Mouse (Mus musculus) monocyte, adult 2 months (primary cell): Measurements from ENCODE around the gene AI464131.
A peak's percentile ranks its signal among the peaks of the same experiment; 100 is the strongest.
"Not testable (repeated sequence)": the region's sequence is repeated elsewhere in the genome, so short reads cannot be mapped to it uniquely, and the experiment has no call there.

ENCODE experiments used
- DNase-seq, 2 experiments: peaks; one replicate each; pipeline ENCODE4 v3.0.0; 2022; ENCODE audit warnings: low spot score in 2 of 2, low read depth in 1 of 2

AI464131 gene

DNA sequence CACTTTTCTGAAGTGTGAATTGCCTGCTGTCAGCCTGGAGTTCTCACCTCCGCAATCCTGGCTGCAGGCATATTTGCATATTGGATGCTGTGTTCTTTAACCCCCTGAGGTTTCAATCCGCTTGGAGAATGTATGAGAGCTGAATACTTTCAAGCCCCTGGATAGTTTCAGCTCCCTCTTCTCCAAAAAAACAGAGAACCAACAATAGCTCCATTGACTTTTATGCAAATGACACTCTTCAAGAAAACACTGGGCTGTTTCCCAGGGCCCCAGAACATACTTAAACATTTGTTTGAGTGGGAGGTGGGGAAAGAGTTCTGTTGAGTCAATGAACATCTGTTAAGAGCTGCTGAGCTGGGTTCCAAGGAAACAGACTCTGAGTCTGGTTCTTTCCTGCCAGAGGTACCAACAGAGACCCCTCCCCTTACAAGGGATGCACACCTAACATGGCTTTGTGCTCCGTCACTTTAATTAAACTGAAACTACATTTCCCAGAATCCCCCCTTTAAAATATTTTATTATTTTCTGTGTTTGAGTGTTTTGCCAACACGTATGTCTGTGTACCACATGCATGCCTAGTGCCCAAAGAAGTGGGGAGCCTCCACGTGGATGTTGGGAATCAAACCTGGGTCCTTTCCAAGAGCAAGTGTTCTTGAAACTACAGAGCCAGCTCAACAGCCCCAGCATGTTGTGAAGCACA lies 32.0 kb downstream of the AI464131 start:
- no peak for DNase-seq

DNA sequence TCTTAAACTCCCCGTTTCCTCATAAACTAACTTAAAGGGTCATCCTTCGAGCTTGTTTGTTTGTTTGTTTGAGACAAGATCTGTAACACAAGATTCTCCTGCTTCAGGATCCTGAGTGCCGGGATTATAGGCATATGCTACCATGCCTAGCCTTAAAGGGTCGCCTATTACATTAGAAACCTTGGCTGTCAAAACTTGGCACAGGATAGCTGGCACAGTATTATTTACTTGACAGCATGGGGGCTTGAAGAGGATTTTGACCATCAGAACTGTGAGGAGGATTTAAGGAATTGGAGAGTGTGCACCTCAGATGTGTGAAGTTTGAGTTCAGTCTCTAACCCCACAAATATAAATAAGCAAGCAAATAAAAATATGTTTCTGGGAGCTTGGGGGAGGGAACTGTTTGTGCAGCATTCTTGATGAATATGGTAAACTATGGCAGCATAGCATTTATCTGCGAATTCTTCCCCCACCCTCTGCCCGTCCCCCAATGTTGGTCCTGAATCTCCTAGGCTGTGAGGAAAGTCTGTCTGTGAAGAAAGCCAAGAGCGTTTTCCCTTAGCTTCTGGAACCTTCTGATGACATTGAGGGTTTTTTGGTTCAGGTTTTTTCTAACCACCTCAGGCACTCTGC lies 32.7 kb downstream of the AI464131 start:
- DNase-seq, result no peak

DNA sequence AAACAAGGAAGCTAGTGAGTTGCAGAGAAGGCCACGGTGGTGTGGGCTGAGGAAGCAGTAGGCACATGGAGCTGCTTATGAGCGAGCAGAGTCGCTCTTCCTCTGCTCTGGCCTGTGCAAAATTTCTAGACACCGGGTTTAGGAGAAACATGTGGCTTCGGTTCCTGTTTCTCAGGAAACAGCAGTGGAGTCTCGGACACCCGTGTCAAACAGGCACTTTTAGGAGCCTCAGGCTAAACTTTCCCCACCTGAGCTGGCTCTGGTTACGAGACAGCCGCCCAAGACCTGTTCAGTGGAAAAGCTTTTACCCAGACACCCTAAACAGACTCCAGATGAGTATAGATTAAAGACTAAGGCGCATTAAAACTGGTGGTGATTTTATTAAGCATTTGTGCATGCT lies 33.7 kb downstream of the AI464131 start:
- no peak for DNase-seq

DNA sequence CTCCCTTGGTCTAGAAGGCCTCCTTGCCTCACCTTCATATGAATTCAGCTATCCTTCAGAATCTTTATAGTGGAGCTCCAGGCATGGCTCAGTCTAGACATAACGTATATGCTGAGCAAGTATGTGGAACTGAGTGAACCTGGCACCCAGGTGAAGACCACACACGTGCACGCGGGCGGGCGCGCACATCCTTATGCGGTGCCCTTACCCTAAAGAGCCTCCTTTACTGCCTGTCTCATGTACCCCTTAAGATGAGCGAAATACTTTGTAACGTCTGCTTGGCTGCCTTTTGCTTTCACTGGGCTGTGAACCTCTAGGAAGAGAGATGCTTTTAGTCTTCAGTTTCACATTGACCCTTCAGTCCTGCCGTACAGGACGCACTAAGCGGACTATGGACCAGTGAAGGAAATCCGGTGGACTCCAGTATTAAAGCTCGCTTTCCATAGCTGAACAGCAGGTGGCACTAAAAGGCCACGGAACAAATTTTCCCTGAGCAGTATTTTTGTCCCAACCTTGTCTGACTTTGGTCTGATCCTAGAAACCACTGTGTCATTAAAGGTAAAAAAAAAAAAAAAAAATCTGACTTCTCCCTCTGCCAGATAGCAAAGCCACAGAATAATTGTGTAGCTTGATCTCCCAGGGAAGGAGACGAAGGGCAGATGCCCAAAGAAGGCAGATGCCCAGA lies 34.3 kb downstream of the AI464131 start:
- DNase-seq, result peak; percentile 3 to 8

DNA sequence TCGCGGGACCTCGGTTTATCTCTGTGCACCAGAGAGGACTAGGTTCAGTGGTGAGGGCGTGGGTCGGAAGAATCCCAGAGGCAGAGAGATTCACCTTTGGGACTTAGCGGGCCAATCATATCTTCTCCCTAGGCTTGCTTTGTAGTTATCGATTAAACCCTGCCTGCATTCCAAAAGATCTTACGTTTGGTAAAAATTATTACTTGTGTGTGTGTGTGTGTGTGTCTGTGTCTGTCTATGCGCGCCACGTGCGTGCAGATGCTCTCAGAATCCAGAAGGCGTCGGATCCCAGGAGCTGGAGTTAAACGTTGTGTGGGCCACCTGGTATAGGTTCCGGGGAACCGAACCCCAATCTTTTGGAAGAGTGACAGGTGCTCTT lies 37.6 kb downstream of the AI464131 start:
- DNase-seq, result no peak

DNA sequence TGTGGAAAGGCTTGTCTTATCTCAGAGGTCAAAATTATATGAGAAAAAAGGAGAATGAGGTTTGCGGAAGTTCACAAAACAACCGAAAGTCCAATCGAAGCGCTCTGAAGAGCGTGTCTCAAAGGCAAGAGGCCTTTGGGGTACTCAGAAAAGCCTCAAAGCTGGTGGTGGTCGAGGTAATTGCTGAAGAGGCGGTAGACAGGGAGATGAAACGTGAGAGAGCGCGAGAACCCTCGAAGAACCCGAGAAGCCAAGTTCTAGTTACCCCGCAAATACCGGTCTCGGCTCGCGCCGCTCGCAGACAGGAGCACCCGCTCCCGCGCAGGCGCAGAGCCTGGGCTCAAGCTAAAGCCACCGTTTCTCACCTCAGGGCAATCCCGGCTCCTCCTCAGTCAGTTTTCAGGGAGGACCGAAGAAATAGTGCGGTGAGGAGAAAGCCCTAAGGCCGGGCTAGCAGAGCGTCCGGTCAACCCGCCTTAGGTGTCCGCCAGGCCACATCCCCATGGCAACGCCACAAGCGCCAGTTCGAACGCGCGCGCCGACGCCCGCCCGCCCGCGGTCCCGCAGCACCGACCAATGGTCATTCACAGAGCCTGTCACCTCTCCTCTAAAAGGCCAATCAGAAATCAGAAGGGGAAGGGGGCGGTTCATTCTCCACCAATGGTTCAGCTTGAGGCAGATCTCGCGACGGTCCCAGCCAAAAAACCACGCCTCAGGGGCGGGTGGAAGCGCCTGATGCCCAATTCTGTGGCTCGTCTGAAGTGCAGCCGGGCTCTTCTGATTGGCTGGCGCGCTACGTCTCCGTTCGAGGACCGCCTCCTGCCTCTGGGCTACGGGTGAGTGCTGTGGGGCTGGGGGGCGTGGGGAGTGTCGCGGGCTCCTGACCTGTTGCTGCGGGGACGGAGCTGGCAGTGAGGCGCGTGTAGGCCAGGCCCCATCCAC lies 38.3 kb downstream of the AI464131 start, which contains the start of the genes Kif24 and Nudt2:
TSS of gene Kif24 (minus strand) at position 543 of the 942 bp plus-strand sequence.
TSS of gene Nudt2 (plus strand) at position 807 of the 942 bp plus-strand sequence.
- peak; percentile 93 to 97 for DNase-seq

DNA sequence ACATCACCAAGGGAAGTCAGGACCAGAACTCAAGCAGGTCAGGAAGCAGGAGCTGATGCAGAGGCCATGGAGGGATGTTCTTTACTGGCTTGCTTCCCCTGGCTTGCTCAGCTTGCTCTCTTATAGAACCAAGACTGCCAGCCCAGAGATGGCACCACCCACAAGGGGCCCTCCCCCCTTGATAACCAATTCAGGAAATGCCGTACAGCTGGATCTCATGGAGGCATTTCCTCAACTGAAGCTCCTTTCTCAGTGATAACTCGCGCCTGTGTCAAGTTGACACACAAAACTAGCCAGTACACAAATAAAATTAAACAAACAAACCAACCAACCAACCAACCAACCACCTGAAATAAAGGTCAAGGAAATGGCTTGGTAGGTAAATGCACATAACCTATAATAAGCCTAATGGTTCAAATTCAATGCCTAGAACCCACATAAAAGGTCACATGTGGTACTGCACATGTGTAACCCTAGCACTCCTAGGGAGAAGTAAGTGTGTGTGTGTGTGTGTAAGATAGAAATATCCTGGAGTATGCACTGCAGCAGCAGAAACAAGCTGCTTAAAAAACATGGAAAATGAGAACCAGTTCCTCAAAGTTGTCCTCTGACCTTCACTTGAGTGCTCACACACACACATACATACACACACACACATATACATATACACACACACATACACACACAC lies 39.7 kb downstream of the AI464131 start:
- DNase-seq, result not testable (repeated sequence)

DNA sequence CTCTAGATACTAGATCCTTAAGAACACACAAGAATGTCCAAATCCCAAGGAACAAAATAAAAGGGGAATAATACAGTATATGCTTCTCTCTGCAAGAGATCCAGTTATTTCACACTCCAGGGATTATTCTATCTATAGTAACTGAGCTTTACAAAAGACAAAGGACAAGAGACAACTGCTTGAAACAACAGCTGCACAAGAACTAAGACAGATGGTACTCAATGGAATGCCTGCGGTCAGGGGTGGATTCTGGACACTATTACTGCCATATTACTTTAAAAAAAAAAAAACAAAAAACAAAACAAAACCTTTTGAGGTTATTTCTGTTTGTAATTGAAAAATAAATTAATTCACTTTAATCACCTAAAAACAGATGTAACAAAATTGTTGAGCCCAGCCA lies 42.2 kb downstream of the AI464131 start:
- DNase-seq, result no peak

DNA sequence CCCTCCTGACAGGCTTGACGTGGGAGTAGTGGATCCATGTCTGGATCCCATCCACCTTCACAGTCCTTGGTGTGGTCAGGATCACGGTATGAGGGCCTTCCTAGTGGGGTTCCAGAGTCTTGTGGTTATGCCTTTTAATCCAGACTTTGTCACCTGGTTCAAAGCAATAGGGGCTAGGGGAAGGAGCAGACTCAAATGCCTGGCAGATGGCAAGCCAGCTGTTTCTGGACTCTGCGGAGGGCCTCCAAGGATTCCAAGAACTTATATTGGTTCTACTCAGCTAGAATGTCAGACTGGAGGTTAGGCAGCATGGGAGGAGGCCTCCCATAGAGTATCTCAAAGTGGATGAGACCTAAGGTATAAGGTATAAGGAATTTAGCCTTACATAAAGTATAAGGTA lies 55.3 kb downstream of the AI464131 start:
- DNase-seq, result no peak
